Mouse (Mus musculus): ENCODE measurements around the gene 4930513O06Rik. TPM values are rescaled to one million over a fixed set of nuclear protein-coding genes. Genes with fewer than 3 reads are reported as not detected.

4930513O06Rik gene
- polyA plus RNA-seq, 1 experiment from 2014 or later, result not detected

- 64% methylated on average over 4 of the region's 4 CpGs for WGBS
- Histone ChIP-seq H3K9me3 (ENCODE audit: control insufficient read depth, low read length) (no peaks in the 10 kb centered on the region), H3K27me3 (ENCODE audit: control insufficient read depth, insufficient read depth, low read length) (no peaks in the 10 kb centered on the region), H3K4me3 (replicated peaks; ENCODE audit: low read length) (no peak overlapping the region), H3K27ac (no peak overlapping the region), H3K9ac (no peak overlapping the region), H3K4me1 (replicated peaks; ENCODE audit: control insufficient read depth, insufficient read depth, low read length) (no peaks in the 10 kb centered on the region), H3K4me2 (replicated peaks) (no peak overlapping the region), H3K36me3 (replicated peaks; ENCODE audit: control insufficient read depth, insufficient read depth) (no peaks in the 10 kb centered on the region)
- ATAC-seq (ENCODE audit: low FRiP score) (no peak), DNase-seq (ENCODE audit: low spot score) (no peak)
These were observed 48.0 kb downstream of the 4930513O06Rik start for GRCm38 (mm10) chrX:139134031-139134430.

Other genes starting within 250 kb of the 4930513O06Rik start
- gene Nrk, start 171.8 kb upstream of the 4930513O06Rik start, polyA plus RNA-seq (2014; fragmentation: Nextera tagmentation; extraction: Ambion mirVana), result 0.87 and 1.5 TPM in 2 replicates
- not detected in 2 replicates for gene Serpina7, start 1.0 kb upstream of the 4930513O06Rik start, polyA plus RNA-seq (2014; fragmentation: Nextera tagmentation; extraction: Ambion mirVana)
- gene 4933428M09Rik, start 93.0 kb downstream of the 4930513O06Rik start, polyA plus RNA-seq (2014; fragmentation: Nextera tagmentation; extraction: Ambion mirVana), result not detected in 2 replicates
- 12.1 and 14.3 TPM in 2 replicates for gene Mum1l1, start 123.8 kb downstream of the 4930513O06Rik start, polyA plus RNA-seq (2014; fragmentation: Nextera tagmentation; extraction: Ambion mirVana)
- gene Trap1a, start 247.4 kb downstream of the 4930513O06Rik start, polyA plus RNA-seq (2014; fragmentation: Nextera tagmentation; extraction: Ambion mirVana), result not detected in 2 replicates